Mouse (Mus musculus) cortical plate, adult 2 months (tissue): ENCODE data around the gene Cpa5.

ENCODE experiments used
- CTCF ChIP-seq: fragments of 200-500 bp; IDR thresholded peaks from 2 replicates; pipeline ENCODE4 v1.5.1; 2011; ENCODE audit warnings: mild to moderate bottlenecking, control low read depth, low read length; ENCODE audit not compliant: insufficient read depth; ENCODE audit errors: extremely low read depth
- POLR2A ChIP-seq: fragments of 200-500 bp; IDR thresholded peaks from 2 replicates; pipeline ENCODE4 v1.6.1; 2011; ENCODE audit warnings: mild to moderate bottlenecking, low read length, control low read depth; ENCODE audit not compliant: insufficient read depth; ENCODE audit errors: extremely low read depth

GRCm38 (mm10) chr6:30596230-30596898 is 14.4 kb upstream of the Cpa5 start:
- no peak for TF ChIP-seq CTCF
- TF ChIP-seq POLR2A: no peak
